Mouse (Mus musculus) forebrain, embryonic 12.5 days (tissue): ENCODE measurements around the gene Pim1. TPM values are rescaled to one million over a fixed set of nuclear protein-coding genes. Genes with fewer than 3 reads are reported as not detected.
"Not testable (repeated sequence)": the region's sequence is repeated elsewhere in the genome, so short reads cannot be mapped to it uniquely, and the experiment has no call there.

Experiments
- ATAC-seq: fragments of 200-750 bp; cut with Nextera tagmentation; 2 replicates; pipeline ENCODE4 v1.8.0; 2017; ENCODE audit warnings: moderate TSS enrichment; ENCODE audit not compliant: low FRiP score
- H3K27ac ChIP-seq: fragments of 300-500 bp; sonication (generic); 2 replicates; pipeline ENCODE4 v1.5.1; 2016; ENCODE audit warnings: mild to moderate bottlenecking
- H3K27me3 ChIP-seq: fragments of 300-500 bp; sonication (generic); 2 replicates; pipeline ENCODE4 v1.6.1; 2016; ENCODE audit warnings: mild to moderate bottlenecking
- H3K36me3 ChIP-seq: fragments of 300-500 bp; sonication (generic); replicated peaks from 2 replicates; pipeline ENCODE4 v1.6.1; 2016; ENCODE audit warnings: mild to moderate bottlenecking
- H3K4me1 ChIP-seq: fragments of 300-500 bp; sonication (generic); 2 replicates; pipeline ENCODE4 v1.6.1; 2016
- H3K4me2 ChIP-seq: fragments of 300-500 bp; sonication (generic); 2 replicates; pipeline ENCODE4 v1.6.1; 2016; ENCODE audit warnings: mild to moderate bottlenecking, moderate library complexity
- H3K4me3 ChIP-seq: fragments of 300-500 bp; sonication (generic); replicated peaks from 2 replicates; pipeline ENCODE4 v1.5.1; 2016; ENCODE audit warnings: mild to moderate bottlenecking
- H3K9ac ChIP-seq: fragments of 300-500 bp; sonication (generic); 2 replicates; pipeline ENCODE4 v1.6.1; 2016; ENCODE audit warnings: mild to moderate bottlenecking
- H3K9me3 ChIP-seq: fragments of 300-500 bp; sonication (generic); 2 replicates; pipeline ENCODE4 v1.6.1; 2016
- WGBS: fragments of 180-500 bp; shearing (Covaris S2); methylation state at CpG from one replicate; pipeline ENCODE4 v1.1.7; 2016; 5-methylcytosine and 5-hydroxymethylcytosine counted together
- polyA plus RNA-seq: library from polyadenylated mRNA; unstranded; fragments of >200 nt; fragmentation: Nextera tagmentation; extraction: Ambion mirVana; gene quantifications from 2 replicates; pipeline ENCODE4 v1.2.1, GENCODE M21; 2016

The Pim1 gene
- polyA plus RNA-seq, 1 experiment from 2014 or later = 18.9 TPM

DNA sequence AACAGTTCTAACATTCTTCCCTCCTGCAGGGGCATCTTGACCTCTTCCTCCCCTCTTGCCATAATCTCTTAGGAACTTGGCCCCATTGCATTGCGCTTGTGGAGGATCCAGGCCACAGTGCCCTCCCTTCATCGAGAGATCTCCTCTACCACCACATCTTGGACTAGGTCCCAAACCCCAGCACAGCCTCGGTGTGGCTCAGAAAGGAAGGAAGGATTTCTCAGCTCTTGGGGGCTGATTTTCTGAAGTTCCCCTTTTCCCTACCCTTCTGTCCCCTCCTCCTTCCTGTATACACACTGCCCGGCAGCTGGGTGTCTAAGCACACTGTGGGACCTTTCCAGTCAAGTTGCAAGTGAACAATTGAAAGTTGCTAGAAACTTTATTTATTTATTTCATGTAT is 7.5 kb downstream of the Pim1 start:
- H3K4me2 ChIP-seq = no peak overlapping the region
- peaks cover 14% of the 10 kb centered on the region for H3K4me1 ChIP-seq
- H3K36me3 ChIP-seq = peaks cover 17% of the 10 kb centered on the region
- H3K27ac ChIP-seq = no peak overlapping the region
- WGBS = 73% methylated on average over 4 of the region's 4 CpGs
- H3K9me3 ChIP-seq = no peaks in the 10 kb centered on the region
- H3K4me3 ChIP-seq = no peak overlapping the region
- ATAC-seq = no peak
- no peak overlapping the region for H3K9ac ChIP-seq
- peaks cover 14% of the 10 kb centered on the region for H3K27me3 ChIP-seq

DNA sequence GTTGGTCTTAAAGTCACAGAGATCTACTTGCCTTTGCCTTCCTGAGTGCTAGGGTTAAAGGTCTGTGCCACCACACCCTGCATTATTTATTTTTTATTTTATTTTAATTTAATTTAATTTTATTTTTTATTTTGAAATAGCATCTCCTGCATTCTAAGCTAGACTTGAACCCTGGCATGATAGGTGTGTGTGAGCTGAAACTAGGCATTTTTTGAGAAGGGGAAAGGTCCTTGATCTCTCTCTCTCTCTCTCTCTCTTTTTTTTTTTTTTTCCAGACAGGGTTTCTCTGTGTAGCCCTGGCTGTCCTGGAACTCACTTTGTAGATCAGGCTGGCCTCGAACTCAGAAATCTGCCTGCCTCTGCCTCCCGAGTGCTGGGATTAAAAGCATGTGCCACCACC is 8.4 kb downstream of the Pim1 start:
- 89% methylated on average over 2 of the region's 2 CpGs for WGBS
- ATAC-seq, H3K4me2 ChIP-seq, H3K4me3 ChIP-seq, H3K9me3 ChIP-seq, H3K4me1 ChIP-seq, H3K9ac ChIP-seq, H3K27ac ChIP-seq: not testable (repeated sequence)
- peaks cover 17% of the 10 kb centered on the region for H3K27me3 ChIP-seq
- H3K36me3 ChIP-seq = peaks cover 12% of the 10 kb centered on the region

DNA sequence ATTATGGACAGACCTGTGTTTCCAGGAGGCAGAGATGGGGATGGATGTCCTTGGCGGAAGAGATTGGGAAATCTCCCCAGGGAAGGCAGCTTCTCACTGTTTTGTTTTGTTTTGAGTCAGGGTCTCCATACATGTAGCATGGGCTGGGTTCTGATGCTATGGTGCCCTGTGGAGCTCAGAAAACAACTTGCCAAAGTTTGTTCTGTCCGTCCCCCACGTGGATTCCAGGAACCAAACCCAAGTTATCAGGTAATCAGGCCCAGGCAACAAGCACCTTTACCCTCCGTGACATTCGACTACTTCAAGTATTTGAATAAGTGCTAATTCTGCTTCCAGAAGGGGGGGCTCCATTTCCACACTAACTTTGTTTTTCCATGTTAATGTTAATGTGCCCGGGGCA is 9.0 kb downstream of the Pim1 start:
- Histone ChIP-seq H3K9ac (no peak overlapping the region), H3K4me1 (peaks cover 3% of the 10 kb centered on the region), H3K27me3 (peaks cover 22% of the 10 kb centered on the region), H3K36me3 (peaks cover 6% of the 10 kb centered on the region), H3K4me2 (no peak overlapping the region), H3K4me3 (no peak overlapping the region), H3K9me3 (no peaks in the 10 kb centered on the region), H3K27ac (no peak overlapping the region)
- ATAC-seq = no peak
- WGBS = 83% methylated on average over 6 of the region's 6 CpGs

DNA sequence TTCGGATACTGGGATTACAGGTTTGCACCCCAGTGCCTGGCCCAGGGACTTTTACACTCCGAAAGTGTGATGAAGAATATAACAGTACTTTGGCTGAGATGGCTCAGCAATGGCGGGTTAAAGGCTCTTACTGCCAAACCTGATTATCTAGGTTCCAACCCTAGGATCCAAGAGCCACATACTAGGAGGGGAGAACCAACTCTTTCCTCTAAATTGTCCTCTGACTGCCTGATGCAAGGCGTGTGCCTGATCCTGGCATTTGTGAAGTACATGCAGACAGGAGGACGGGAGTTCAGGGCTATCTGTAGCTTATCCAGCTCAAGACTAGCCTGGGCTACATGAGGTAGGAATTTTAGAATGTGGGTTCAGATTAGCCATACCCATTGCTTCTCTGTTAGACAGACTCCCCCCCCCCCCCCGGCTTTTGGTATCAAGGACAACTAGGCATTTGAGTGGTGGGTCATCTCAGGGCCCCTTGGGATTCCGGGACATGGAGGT is 9.7 kb downstream of the Pim1 start:
- H3K27ac ChIP-seq = no peak overlapping the region
- WGBS = 75% methylated on average over 7 of the region's 7 CpGs
- no peak overlapping the region for H3K9ac ChIP-seq

DNA sequence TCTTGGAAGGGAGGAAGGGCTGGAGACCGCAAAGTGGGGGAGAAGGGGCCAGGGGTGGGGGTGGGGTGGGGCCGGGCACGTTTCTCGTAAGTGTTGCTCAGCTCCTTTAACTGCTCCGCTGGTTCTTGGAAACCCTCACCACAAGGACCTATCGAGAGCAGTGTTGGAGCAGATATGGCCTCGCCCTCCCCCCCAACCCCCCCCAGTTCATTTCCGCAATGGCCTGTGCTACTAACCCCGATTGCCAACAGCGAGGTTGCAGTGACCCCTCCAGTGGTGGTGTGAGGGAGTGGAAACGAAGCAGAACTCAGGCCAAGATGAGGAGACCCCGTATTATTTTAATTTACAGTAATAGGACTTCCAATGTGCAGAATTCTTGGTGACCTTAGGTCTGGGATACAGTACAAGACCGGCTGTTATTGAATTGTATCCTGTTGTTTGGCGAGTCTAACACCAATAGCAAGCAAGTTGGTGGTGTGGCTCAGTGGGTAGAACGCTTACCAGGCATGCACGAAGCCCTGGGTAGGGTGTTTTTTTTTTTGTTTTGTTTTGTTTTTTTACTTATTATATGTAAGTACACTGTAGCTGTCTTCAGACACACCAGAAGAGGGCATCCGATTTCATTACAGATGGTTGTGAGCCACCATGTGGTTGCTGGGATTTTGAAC is 10.4 kb downstream of the Pim1 start:
- no peak overlapping the region for H3K9ac ChIP-seq
- no peak for ATAC-seq
- no peaks in the 10 kb centered on the region for H3K4me1 ChIP-seq
- H3K27ac ChIP-seq = no peak overlapping the region
- 0 out of 2 replicates have a peak, but pooled peaks cover 2% of the 10 kb centered on the region for H3K36me3 ChIP-seq
- no peaks in the 10 kb centered on the region for H3K9me3 ChIP-seq
- 88% methylated on average over 17 of the region's 17 CpGs for WGBS
- no peak overlapping the region for H3K4me3 ChIP-seq
- no peak overlapping the region for H3K4me2 ChIP-seq
- peaks cover 22% of the 10 kb centered on the region for H3K27me3 ChIP-seq

More for the DNA sequence above, 9.7 kb downstream of the Pim1 start:
- Histone ChIP-seq H3K27me3 (peaks cover 22% of the 10 kb centered on the region), H3K4me2 (no peak overlapping the region), H3K4me3 (no peak overlapping the region), H3K36me3 (0 out of 2 replicates have a peak, but pooled peaks cover 2% of the 10 kb centered on the region), H3K4me1 (no peaks in the 10 kb centered on the region), H3K9me3 (no peaks in the 10 kb centered on the region)
- ATAC-seq = no peak

DNA sequence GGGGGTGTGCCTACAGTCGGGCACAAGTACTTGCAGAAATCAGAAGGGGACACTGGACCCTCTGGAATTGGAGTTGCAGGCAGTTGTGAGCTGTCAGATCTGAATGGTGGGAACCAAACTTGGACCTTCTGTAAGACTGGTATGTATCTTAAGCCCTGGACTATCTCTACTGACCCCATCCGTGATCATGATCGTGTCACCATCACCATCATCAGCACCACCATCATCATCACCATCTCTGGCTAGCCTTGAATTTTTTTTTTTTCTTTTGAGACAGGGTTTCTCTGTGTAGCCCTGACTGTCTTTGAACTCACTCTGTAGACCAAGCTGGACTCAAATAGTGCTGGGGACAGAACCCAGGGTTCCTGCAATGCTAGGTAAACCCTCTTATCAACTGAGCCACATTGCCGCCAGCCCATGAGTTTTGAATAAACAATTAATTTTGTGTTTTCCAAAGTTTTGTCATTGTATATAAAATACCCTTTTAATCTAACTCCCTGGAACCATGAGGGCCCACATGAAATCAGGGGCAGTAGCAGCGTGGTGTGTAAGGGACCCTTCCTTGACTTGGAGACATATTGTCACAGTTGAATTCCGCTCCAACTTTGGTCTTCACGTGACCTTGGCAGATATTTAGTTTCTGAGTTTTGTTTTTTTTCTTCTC is 11.6 kb downstream of the Pim1 start:
- Histone ChIP-seq H3K27ac (no peak overlapping the region), H3K36me3 (no peaks in the 10 kb centered on the region), H3K9ac (no peak overlapping the region), H3K4me2 (no peak overlapping the region), H3K9me3 (no peaks in the 10 kb centered on the region), H3K4me3 (no peak overlapping the region), H3K27me3 (peaks cover 22% of the 10 kb centered on the region), H3K4me1 (no peaks in the 10 kb centered on the region)
- ATAC-seq = no peak
- 82% methylated on average over 7 of the region's 7 CpGs for WGBS

DNA sequence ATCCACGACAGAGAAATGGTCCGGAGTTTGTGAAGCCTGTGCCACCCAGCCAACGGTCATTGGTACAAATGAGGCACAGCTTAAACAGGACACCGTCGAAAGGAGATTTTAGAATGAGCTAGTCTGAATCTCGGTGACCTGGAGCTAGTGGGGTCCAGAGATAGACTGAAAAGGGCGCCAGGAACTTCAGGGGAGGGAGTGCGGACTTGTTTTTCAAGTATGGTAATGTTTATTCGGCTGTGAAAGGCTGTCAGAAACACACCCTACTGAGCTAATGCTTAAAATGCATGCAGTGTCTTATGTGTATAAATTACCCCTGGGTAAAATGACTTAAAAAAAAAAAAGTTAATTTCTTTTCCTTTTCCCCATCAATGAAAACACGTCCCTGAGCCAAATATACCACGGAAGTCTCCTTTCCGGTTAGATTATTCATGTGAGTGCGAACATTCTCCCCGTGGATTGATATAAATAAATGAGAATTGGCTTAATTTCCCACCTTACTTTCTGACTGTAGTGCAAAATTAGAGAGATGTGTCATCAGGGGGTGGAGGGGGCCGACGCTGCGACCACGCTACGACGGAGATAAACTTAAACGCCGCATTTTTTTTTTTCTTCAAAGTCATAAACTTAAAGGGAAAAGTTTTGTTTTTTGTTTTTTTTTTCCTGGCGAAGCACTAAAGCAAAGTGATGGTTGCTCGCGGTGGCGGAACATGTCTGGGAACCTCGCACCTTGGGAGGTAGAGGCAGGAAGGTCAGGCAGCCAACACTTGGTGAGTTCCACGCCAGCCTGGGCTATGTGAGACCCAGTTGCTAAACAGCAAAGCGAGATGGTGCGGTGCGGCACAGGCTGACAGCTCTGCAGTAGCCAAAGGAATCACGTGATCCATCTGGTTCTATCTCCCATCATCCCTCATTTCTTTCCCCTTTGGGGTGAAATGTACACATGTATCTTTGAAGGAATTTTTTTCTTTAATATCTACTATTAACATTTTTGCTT is 12.4 kb downstream of the Pim1 start:
- Histone ChIP-seq H3K4me1 (no peaks in the 10 kb centered on the region), H3K4me3 (no peak overlapping the region), H3K9ac (no peak overlapping the region), H3K36me3 (no peaks in the 10 kb centered on the region), H3K27ac (no peak overlapping the region), H3K27me3 (peaks cover 22% of the 10 kb centered on the region), H3K4me2 (no peak overlapping the region; the same call in 1 of the 2 replicates), H3K9me3 (no peaks in the 10 kb centered on the region)
- no peak for ATAC-seq
- 26% methylated on average over 32 of the region's 32 CpGs for WGBS

DNA sequence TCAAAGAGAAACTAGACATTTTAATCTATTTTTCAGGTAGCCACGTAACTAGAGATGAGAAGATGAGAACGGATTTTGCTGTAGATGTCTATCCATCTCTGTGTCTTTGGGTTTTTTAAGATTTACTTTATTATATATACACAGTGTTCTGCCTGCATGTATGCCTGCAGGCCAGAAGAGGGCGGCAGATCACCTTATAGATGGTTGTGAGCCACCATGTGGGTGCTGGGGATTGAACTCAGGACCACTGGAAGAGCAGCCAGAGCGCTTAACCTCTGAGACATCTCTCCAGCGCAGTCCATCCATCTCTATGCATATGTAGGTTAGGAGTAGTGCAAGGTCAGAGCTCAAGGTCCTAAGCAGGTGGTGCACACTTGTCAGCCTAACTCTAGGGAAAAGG is 13.1 kb downstream of the Pim1 start:
- Histone ChIP-seq H3K4me1 (no peaks in the 10 kb centered on the region), H3K9me3 (no peaks in the 10 kb centered on the region), H3K4me2 (no peak overlapping the region), H3K9ac (no peak overlapping the region), H3K4me3 (no peak overlapping the region), H3K36me3 (no peaks in the 10 kb centered on the region), H3K27ac (no peak overlapping the region), H3K27me3 (peaks cover 22% of the 10 kb centered on the region)
- WGBS = 78% methylated on average over 5 of the region's 5 CpGs
- no peak for ATAC-seq

DNA sequence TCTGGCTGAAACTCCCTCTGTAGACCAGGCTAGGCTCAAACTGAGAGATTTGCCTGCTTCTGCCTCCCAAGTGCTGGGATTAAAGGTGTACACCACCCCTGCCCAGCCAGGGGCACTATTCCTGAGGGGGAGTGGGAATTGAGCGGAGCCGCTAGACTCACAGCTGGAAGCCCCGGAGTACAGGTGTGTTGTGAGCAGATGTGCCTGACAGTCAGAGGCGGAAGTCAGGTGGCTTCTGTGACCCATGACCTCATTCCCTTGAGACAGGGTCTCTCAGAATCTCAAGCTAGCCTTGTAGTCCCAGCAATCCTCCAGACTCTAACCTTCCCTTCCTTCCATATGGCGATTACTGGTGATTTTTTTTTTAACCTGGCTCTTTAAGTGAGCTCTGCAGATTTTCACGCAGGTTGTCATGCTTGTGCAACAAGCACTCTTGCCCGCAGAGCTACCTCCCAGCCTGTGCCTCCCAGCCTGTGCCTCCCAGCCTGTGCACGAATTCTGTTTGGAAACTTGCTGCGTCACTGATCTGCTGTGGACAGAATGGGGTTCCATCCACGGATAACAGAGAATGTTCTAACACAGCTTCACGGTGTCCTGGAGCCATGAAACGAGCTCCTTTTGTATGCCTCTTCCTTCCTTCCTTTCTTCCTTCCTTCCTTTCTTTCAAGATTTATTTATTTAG is 18.5 kb downstream of the Pim1 start:
- Histone ChIP-seq H3K27me3 (peaks cover 3% of the 10 kb centered on the region; the same call in 1 of the 2 replicates), H3K9ac (no peak overlapping the region), H3K4me3 (no peak overlapping the region), H3K9me3 (no peaks in the 10 kb centered on the region), H3K4me2 (no peak overlapping the region), H3K4me1 (no peaks in the 10 kb centered on the region; the same call in 1 of the 2 replicates), H3K27ac (no peak overlapping the region), H3K36me3 (no peaks in the 10 kb centered on the region)
- 79% methylated on average over 12 of the region's 12 CpGs for WGBS
- no peak for ATAC-seq

DNA sequence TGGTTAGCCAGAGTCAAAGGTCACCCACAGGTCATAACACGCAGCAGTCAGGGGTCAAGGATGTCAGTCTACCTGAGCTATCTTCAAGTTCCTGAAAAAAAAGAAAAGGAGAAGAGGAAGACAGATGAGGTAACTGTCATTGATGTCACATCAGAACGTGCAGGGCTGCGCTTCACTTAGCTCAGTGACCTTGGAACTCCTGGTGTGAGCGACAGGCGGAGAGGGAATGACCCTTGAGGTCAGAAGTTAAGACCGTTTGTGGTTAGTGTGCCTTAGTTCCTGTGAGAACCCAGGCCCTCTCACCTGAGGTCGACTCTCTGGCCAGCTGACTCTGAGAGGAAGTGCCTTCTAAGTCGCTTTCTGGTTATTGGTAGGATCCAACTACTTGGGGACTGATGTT is 20.1 kb downstream of the Pim1 start:
- ATAC-seq = no peak
- Histone ChIP-seq H3K9ac (no peak overlapping the region), H3K27me3 (no peaks in the 10 kb centered on the region; the same call in 1 of the 2 replicates), H3K9me3 (no peaks in the 10 kb centered on the region), H3K4me1 (no peaks in the 10 kb centered on the region; the same call in 1 of the 2 replicates), H3K27ac (no peak overlapping the region), H3K4me2 (no peak overlapping the region), H3K36me3 (no peaks in the 10 kb centered on the region), H3K4me3 (no peak overlapping the region)
- 67% methylated on average over 8 of the region's 8 CpGs for WGBS

DNA sequence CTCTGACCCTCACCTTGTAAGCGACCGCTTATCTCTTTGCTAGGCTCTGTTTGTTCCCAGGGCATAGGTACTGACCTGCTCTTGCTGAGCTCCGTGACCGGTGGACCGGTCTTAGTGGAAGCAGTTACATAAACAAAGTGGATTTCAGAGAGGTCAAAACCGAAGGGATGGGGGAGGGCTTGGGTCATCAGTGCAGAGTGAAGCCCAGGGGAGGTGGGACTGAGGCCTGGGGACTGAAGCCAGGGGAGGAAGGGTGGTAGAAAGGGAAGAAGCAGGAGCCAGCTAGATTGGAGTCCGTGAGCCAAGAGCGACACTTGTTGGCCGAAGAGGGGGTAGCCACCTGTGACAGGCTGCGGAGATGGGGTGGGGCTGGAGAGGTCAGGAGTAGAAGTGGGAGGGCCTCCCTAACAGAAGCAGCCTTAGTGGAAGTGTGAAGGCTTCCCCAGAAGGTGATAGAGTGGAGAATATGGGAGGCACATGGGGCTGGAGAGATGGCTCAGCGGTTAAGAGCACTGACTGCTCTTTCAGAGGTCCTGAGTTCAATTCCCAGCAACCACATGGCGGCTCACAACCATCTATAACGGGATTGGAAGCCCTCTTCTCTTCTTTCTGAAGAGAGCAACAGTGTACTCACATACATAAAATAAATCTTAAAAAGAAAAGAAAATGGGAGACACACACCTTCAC is 22.6 kb downstream of the Pim1 start:
- no peaks in the 10 kb centered on the region for H3K9me3 ChIP-seq
- no peaks in the 10 kb centered on the region; the same call in 1 of the 2 replicates for H3K27me3 ChIP-seq
- H3K9ac ChIP-seq = no peak overlapping the region
- no peaks in the 10 kb centered on the region; the same call in 1 of the 2 replicates for H3K4me1 ChIP-seq
- ATAC-seq = no peak
- WGBS = 39% methylated on average over 13 of the region's 13 CpGs
- H3K4me2 ChIP-seq = no peak overlapping the region
- no peaks in the 10 kb centered on the region for H3K36me3 ChIP-seq
- no peak overlapping the region for H3K27ac ChIP-seq
- H3K4me3 ChIP-seq = no peak overlapping the region
